Mouse (Mus musculus) yolk sac, embryonic 10.5 days (tissue): Measurements from ENCODE around the gene Slc2a13.

Source experiments
- DNase-seq: peaks from one replicate; pipeline ENCODE4 v3.0.0-alpha.2; 2017; ENCODE audit warnings: low spot score

Slc2a13 gene

GRCm38 (mm10) chr15:91502235-91502634, 70.8 kb downstream of the Slc2a13 start:
- no peak for DNase-seq

DNA sequence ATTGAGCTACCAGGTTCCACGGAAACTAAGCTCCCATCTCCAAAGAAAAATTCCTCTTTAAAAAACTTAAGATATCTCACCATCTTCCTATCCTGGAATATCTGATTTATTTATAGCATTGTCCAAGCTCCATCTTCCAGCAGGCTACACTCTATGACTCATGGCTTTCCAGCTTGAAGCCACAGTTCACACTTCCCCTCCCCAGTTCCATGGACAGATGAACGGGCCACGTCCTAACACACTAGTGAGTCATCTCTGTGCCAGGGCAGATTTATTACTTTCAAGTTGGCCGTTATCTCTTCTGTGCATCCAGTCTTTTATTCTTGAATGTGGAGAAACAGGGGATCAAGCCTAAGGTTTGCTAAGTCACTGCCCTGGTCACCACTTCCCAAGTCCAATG, 78.0 kb downstream of the Slc2a13 start:
- DNase-seq: no peak

GRCm38 (mm10) chr15:91479924-91480615, 93.0 kb downstream of the Slc2a13 start:
- no peak for DNase-seq

- DNase-seq: peak; percentile 7
These were observed 95.3 kb downstream of the Slc2a13 start for GRCm38 (mm10) chr15:91477766-91478165.

GRCm38 (mm10) chr15:91473690-91474409, 99.2 kb downstream of the Slc2a13 start:
- DNase-seq: no peak

DNA sequence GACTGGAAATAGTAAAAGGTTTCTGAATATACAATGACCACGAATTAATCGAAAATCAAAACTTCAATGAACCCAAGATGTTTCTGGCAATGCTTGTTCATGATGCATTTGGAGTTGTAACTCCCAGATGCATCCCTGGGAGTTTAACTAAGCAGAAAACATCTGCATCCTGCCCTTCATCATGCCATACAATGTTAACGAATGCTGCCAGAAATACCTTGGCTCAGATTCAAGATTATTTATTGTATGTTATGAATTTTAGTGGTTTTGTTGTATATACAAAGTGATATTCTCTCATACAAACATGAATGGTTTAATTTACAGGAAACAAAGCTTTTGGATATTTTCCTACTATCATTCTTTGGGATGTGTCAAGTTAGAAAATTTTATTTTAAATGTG, 107.7 kb downstream of the Slc2a13 start:
- no peak for DNase-seq

GRCm38 (mm10) chr15:91463857-91464435, 109.1 kb downstream of the Slc2a13 start:
- no peak for DNase-seq

DNA sequence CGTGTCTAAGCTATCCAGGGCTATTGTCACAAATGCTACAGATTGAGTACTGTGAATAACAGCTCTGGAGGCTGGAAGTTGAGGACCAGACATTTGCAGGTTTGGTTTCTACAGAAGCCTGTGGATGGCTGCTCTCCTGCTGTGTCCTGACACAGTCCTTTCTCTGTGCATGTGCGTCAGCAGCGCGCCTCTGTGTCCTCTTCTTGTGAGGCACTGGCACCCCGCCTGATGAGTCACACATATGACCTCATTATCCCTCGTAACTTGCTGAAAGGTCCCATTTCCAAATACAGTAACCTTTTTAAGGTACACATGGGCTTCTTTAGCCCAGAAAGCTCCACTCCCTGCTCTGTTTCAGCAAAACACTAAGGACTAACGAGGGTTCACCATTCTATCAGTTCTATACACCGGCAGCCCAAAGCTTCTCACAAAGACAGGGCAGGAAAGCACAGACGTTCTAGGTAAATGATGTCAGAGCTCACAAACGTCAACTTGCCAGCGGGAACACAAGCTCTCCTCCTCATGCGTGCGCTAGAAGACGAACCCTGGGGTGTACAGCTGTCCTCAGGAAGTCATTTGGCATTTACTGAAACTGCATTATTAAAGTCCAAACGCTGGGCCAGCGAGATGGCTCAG, 109.9 kb downstream of the Slc2a13 start:
- no peak for DNase-seq

DNA sequence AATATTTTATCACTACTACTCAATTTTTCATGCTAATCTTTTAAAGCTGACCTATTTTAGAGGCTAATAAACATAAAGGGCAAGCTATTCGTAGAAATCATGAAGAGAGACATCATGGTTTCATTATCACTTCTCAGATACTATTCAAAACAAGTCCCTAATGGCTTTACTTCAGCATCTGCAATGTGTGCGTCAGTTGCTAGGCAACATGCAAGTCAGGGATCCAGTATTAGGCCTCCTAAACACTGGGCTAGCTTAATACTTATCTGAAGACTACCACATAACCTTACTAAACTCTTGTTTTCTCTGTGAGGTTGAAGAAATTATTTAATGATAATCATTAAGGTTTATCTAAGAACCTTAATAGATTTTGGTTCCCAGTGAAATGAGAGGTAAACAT, 111.1 kb downstream of the Slc2a13 start:
- DNase-seq: no peak

DNA sequence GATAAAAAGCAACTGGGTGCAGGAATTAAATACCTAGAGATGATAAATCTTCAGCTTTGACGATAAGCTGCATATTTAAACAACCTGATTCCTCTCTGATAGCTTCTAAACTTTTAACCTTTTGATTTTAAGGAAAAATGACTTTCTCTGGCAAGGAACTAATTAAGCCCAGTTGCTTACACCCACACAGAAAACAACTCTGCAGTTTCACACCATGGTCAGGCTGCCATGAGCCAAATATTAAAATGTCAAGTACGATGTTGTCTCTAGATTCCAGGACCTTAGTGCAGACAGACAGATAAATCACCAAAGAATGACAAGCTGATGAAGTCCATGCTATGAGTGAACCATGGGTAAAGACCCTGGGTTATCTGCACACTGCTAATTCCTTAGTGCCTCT, 115.9 kb downstream of the Slc2a13 start:
- no peak for DNase-seq

DNA sequence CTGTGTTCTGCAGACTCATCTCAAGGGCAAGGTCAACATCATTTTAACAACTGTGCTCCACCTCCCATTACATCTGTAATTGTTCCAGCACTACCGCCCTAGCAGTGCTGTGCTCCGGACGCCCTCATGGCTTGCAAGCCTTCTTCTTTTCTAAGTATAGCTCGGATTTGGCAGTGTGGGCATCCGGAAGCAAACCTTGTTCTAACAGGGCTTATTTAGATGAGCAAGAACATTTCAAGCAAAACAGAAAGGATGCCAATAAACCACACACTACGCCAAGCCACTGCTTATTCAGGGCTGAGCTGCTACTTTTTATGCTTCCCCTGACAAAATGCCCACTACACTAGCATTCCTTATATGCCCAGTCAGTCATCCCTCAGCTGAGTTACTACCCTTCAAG, 127.7 kb downstream of the Slc2a13 start:
- no peak for DNase-seq

GRCm38 (mm10) chr15:91443449-91443848, 129.6 kb downstream of the Slc2a13 start:
- DNase-seq: no peak

DNA sequence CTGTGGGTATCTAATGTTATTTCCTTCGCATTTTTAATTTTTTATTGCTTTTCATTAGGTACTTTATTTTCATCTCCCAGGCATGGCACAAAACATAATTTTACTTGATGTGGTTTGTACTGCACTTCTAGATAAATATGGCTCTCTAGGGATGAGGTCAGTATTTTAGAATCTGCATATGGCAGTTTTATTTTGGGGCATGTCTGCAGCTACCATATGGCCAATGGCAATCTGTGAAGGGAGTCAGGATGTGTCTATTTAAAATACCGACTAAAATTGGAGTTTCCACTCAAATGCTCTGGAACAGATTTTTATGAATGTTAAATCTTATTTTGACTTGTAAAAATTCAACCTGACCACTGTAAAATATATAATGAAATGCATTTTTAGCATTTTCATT, 133.2 kb downstream of the Slc2a13 start:
- no peak for DNase-seq

DNA sequence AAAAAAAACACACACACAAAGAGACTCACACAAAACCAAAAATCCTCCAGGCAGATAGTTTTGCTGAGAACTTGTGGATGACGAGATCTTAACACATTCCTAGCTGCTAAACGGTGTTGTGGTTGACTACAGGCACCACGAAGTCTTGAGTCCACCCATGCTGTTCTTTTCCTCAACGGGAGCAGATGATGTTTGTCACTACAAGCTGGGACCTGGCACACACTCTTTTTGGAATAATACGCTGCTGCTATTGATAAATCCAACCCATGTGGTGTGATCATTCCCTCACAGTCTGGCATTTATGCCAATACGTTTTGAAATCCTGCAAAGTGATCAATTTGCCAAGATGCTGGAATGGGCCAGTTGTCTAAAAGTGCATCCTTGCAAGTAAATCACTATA, 147.6 kb downstream of the Slc2a13 start:
- no peak for DNase-seq

GRCm38 (mm10) chr15:91406979-91407378, 166.1 kb downstream of the Slc2a13 start:
- no peak for DNase-seq

GRCm38 (mm10) chr15:91395165-91395564, 177.9 kb downstream of the Slc2a13 start:
- no peak for DNase-seq

- no peak for DNase-seq
These were observed 189.4 kb downstream of the Slc2a13 start for GRCm38 (mm10) chr15:91383694-91384093.

GRCm38 (mm10) chr15:91382606-91383005, 190.5 kb downstream of the Slc2a13 start:
- no peak for DNase-seq

- no peak for DNase-seq
These were observed 191.2 kb downstream of the Slc2a13 start for GRCm38 (mm10) chr15:91381864-91382263.

DNA sequence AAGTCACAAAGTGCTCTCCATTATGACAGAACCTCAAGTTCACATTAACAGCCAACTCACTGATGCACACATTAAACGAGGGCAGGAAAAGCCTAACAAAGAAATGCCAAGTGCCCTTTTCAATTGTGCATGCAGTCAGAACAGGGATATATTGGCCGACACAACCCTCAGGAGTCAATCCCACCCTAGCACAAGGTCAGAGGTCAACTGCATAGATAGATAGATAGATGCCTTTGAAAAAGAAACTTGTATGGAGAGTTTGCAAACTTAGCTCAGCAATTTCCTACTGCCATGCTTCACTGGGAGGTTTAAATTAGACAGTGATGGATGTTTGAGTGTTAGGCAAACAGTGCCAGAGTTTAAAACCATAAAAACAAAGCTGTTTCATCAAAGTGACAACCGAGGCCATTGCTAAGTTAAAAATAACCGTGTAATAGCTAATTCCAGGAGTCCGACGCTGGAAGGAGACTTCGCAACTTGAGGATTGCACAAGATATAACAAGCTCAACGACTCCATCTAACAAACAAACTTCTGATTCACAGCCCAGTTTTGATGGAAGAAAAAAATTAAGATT, 194.2 kb downstream of the Slc2a13 start:
- no peak for DNase-seq

- DNase-seq: no peak
These were observed 195.5 kb downstream of the Slc2a13 start for GRCm38 (mm10) chr15:91377568-91377967.

DNA sequence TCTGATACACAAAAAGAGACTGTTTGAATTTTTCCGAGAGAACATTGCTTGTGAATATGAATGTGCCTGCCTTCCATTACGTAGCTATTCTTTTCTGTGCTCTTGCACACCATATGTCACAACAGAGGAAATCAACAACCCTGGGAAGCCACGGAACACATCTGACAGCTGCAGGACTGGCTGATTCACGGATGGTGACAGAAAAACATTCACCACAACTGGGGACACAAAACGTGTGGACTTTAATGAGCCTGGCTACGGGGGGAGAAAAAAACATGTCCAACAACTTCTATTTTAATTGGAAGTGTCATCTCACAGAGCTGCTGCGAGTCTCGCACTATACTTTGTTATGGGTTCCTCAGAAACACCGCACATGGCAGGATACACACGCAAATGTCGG, 196.0 kb downstream of the Slc2a13 start:
- no peak for DNase-seq

DNA sequence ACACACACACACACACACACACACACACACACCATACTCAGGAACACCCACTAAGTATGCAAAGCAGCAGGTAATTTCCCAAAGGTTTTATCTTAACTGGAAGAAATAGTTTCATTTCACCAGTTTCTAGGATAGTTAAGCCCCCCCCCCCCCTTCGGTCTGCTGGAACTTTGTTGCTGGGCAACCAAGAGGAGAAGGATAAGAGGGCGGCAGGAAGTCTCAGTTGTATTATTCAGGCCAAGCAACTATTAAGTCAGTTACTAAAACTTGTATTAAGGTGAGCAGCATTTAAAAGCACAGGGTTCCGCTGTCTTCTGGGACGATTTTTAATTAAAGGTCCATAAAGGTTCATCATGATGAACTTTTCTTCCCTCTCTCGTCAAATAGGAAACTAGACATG, 198.6 kb downstream of the Slc2a13 start:
- no peak for DNase-seq
